Mouse (Mus musculus): ENCODE measurements around the gene Tmbim4. TPM values are rescaled to one million over a fixed set of nuclear protein-coding genes. Genes with fewer than 3 reads are reported as not detected.

Gene Tmbim4
- polyA plus RNA-seq, 1 experiment from 2014 or later, result 140 TPM

GRCm38 (mm10) chr10:120202467-120203250 lies 1.3 kb downstream of the Tmbim4 start:
- H3K9me3 ChIP-seq (ENCODE audit: low read length), result no peaks in the 10 kb centered on the region
- H3K27ac ChIP-seq (ENCODE audit: low read depth), result peak overlapping the region; percentile 81; the same call in 1 of the 2 replicates
- no peak for ATAC-seq
- no peaks in the 10 kb centered on the region for H3K36me3 ChIP-seq (replicated peaks; ENCODE audit: insufficient read depth, low read length)
- H3K4me1 ChIP-seq (ENCODE audit: insufficient read depth), result peaks cover 14% of the 10 kb centered on the region; the same call in 1 of the 2 replicates
- H3K4me3 ChIP-seq (ENCODE audit: low read depth, low read length), result peak overlapping the region; percentile 73
- TF ChIP-seq CTCF (IDR thresholded peaks at IDR 0.05; ENCODE audit: low read depth) (no peak), EP300 (IDR thresholded peaks at IDR 0.05; ENCODE audit: low read depth) (no peak)
- H3K9ac ChIP-seq (replicated peaks), result no peak overlapping the region
- DNase-seq, result no peak
- peak overlapping the region; percentile 97 for H3K4me2 ChIP-seq (ENCODE audit: low read depth, low read length)
- 59% methylated on average over 16 of the region's 16 CpGs for WGBS (ENCODE audit: insufficient replicate concordance)
- H3K27me3 ChIP-seq (ENCODE audit: insufficient read depth, low read length), result peaks cover 3% of the 10 kb centered on the region; the same call in 1 of the 2 replicates

- TF ChIP-seq EP300 (IDR thresholded peaks at IDR 0.05; ENCODE audit: low read depth), result no peak
- TF ChIP-seq CTCF (IDR thresholded peaks at IDR 0.05; ENCODE audit: low read depth), result no peak
- no peak overlapping the region for H3K4me3 ChIP-seq (ENCODE audit: low read depth, low read length)
- ATAC-seq, result no peak
- H3K9me3 ChIP-seq (ENCODE audit: low read length), result no peaks in the 10 kb centered on the region
- H3K9ac ChIP-seq (replicated peaks), result no peak overlapping the region
- no peak for DNase-seq
- no peak overlapping the region for H3K27ac ChIP-seq (ENCODE audit: low read depth)
- H3K27me3 ChIP-seq (ENCODE audit: insufficient read depth, low read length), result peaks cover 3% of the 10 kb centered on the region; the same call in 1 of the 2 replicates
- H3K36me3 ChIP-seq (replicated peaks; ENCODE audit: insufficient read depth, low read length), result no peaks in the 10 kb centered on the region
- H3K4me1 ChIP-seq (ENCODE audit: insufficient read depth), result peaks cover 17% of the 10 kb centered on the region
- WGBS (ENCODE audit: insufficient replicate concordance), result 77% methylated on average over 13 of the region's 13 CpGs
- H3K4me2 ChIP-seq (ENCODE audit: low read depth, low read length), result no peak overlapping the region
Observed at GRCm38 (mm10) chr10:120204591-120205210, 3.3 kb downstream of the Tmbim4 start.

- TF ChIP-seq EP300 (IDR thresholded peaks at IDR 0.05; ENCODE audit: low read depth) (no peak), CTCF (IDR thresholded peaks at IDR 0.05; ENCODE audit: low read depth) (no peak)
- Histone ChIP-seq H3K4me1 (ENCODE audit: insufficient read depth) (peaks cover 8% of the 10 kb centered on the region), H3K27me3 (ENCODE audit: insufficient read depth, low read length) (no peaks in the 10 kb centered on the region), H3K9me3 (ENCODE audit: low read length) (no peaks in the 10 kb centered on the region; the same call in 1 of the 2 replicates), H3K27ac (ENCODE audit: low read depth) (no peak overlapping the region), H3K9ac (replicated peaks) (no peak overlapping the region), H3K36me3 (replicated peaks; ENCODE audit: insufficient read depth, low read length) (0 out of 2 replicates have a peak, but pooled peaks cover 2% of the 10 kb centered on the region), H3K4me3 (ENCODE audit: low read depth, low read length) (peak overlapping the region; percentile 83), H3K4me2 (ENCODE audit: low read depth, low read length) (peak overlapping the region; percentile 67)
- DNase-seq, result no peak
- no peak for ATAC-seq
- WGBS (ENCODE audit: insufficient replicate concordance), result 71% methylated on average over 8 of the region's 8 CpGs
Observed at GRCm38 (mm10) chr10:120208015-120208414, 6.6 kb downstream of the Tmbim4 start.

- WGBS (ENCODE audit: insufficient replicate concordance), result 2% methylated on average over 53 of the region's 53 CpGs
- H3K27ac ChIP-seq (ENCODE audit: low read depth), result peak overlapping the region; percentile 70
- no peaks in the 10 kb centered on the region; the same call in 1 of the 2 replicates for H3K9me3 ChIP-seq (ENCODE audit: low read length)
- peak; percentile 95 for ATAC-seq
- H3K4me2 ChIP-seq (ENCODE audit: low read depth, low read length), result peak overlapping the region; percentile 67
- peak; percentile 88 for DNase-seq
- peak overlapping the region; percentile 83 for H3K9ac ChIP-seq (replicated peaks)
- peak overlapping the region; percentile 83 for H3K4me3 ChIP-seq (ENCODE audit: low read depth, low read length)
- peak; percentile 20; the same call in 1 of the 2 replicates for TF ChIP-seq CTCF (IDR thresholded peaks at IDR 0.05; ENCODE audit: low read depth)
- no peak for TF ChIP-seq EP300 (IDR thresholded peaks at IDR 0.05; ENCODE audit: low read depth)
- H3K4me1 ChIP-seq (ENCODE audit: insufficient read depth), result peaks cover 8% of the 10 kb centered on the region
- H3K36me3 ChIP-seq (replicated peaks; ENCODE audit: insufficient read depth, low read length), result 0 out of 2 replicates have a peak, but pooled peaks cover 2% of the 10 kb centered on the region
- no peaks in the 10 kb centered on the region for H3K27me3 ChIP-seq (ENCODE audit: insufficient read depth, low read length)
Observed at GRCm38 (mm10) chr10:120208575-120209538, 7.5 kb downstream of the Tmbim4 start.

- TF ChIP-seq EP300 (IDR thresholded peaks at IDR 0.05; ENCODE audit: low read depth) (no peak), CTCF (IDR thresholded peaks at IDR 0.05; ENCODE audit: low read depth) (no peak)
- 39% methylated on average over 6 of the region's 6 CpGs for WGBS (ENCODE audit: insufficient replicate concordance)
- Histone ChIP-seq H3K4me2 (ENCODE audit: low read depth, low read length) (peak overlapping the region; percentile 67), H3K36me3 (replicated peaks; ENCODE audit: insufficient read depth, low read length) (0 out of 2 replicates have a peak, but pooled peaks cover 2% of the 10 kb centered on the region), H3K9ac (replicated peaks) (peak overlapping the region; percentile 83), H3K4me1 (ENCODE audit: insufficient read depth) (peaks cover 8% of the 10 kb centered on the region), H3K4me3 (ENCODE audit: low read depth, low read length) (peak overlapping the region; percentile 83), H3K9me3 (ENCODE audit: low read length) (no peaks in the 10 kb centered on the region; the same call in 1 of the 2 replicates), H3K27ac (ENCODE audit: low read depth) (peak overlapping the region; percentile 70), H3K27me3 (ENCODE audit: insufficient read depth, low read length) (no peaks in the 10 kb centered on the region)
- DNase-seq, result no peak
- ATAC-seq, result no peak
Observed at GRCm38 (mm10) chr10:120209539-120209925, 8.1 kb downstream of the Tmbim4 start.
